Mouse (Mus musculus) lung, adult 2 months (tissue): ENCODE data around the gene Fkbp10.

Source experiments
- CTCF ChIP-seq: fragments of 200-500 bp; IDR thresholded peaks from 2 replicates; pipeline ENCODE4 v1.5.1; 2011; ENCODE audit warnings: mild to moderate bottlenecking, low read length, control low read depth; ENCODE audit not compliant: insufficient read depth
- POLR2A ChIP-seq: fragments of 200-500 bp; IDR thresholded peaks from 2 replicates; pipeline ENCODE4 v1.6.1; 2011; ENCODE audit warnings: low read depth, mild to moderate bottlenecking, control low read depth, low read length, borderline replicate concordance; ENCODE audit errors: extremely low read depth

GRCm38 (mm10) chr11:100369145-100369544 lies 46.4 kb upstream of the Fkbp10 start:
- TF ChIP-seq CTCF (no peak), POLR2A (peak; percentile 5; the same call in 1 of the 2 replicates)
